Mouse (Mus musculus) megakaryocyte, embryonic 14.5 days (primary cell): Measurements from ENCODE around the gene Fam189b. TPM values are rescaled to one million over a fixed set of nuclear protein-coding genes. Genes with fewer than 3 reads are reported as not detected.
"Not testable (repeated sequence)": the region's sequence is repeated elsewhere in the genome, so short reads cannot be mapped to it uniquely, and the experiment has no call there.

Source experiments
- H3K27me3 ChIP-seq: replicated peaks from 2 replicates; pipeline ENCODE3; 2012; ENCODE audit warnings: inconsistent platforms
- H3K36me3 ChIP-seq: replicated peaks from 2 replicates; pipeline ENCODE3; 2012; ENCODE audit warnings: low read length, inconsistent platforms, mixed read lengths
- H3K4me1 ChIP-seq: 2 replicates; pipeline ENCODE4 v1.6.1; 2012; ENCODE audit warnings: inconsistent platforms
- H3K4me3 ChIP-seq: replicated peaks from 2 replicates; pipeline ENCODE3; 2012; ENCODE audit warnings: moderate library complexity, mild to moderate bottlenecking, inconsistent platforms
- H3K9me3 ChIP-seq: 2 replicates; pipeline ENCODE4 v1.6.1; 2012; ENCODE audit warnings: inconsistent platforms
- FLI1 ChIP-seq: IDR thresholded peaks from 2 replicates; pipeline ENCODE4 v1.6.1; 2012; ENCODE audit warnings: low read length, inconsistent platforms, mixed read lengths
- GATA1 ChIP-seq: IDR thresholded peaks from 3 replicates; pipeline ENCODE4 v1.6.1; 2012; ENCODE audit warnings: mixed read lengths, low read length, inconsistent platforms, borderline replicate concordance
- polyA plus RNA-seq: library from polyadenylated mRNA; stranded (reverse); fragments of >175 nt; gene quantifications from 2 replicates; pipeline ENCODE4 v1.2.3, GENCODE M21; 2012; ENCODE audit warnings: low replicate concordance; ENCODE audit not compliant: insufficient read depth

Fam189b gene
- polyA plus RNA-seq, 1 experiment, result 23.3 TPM

DNA sequence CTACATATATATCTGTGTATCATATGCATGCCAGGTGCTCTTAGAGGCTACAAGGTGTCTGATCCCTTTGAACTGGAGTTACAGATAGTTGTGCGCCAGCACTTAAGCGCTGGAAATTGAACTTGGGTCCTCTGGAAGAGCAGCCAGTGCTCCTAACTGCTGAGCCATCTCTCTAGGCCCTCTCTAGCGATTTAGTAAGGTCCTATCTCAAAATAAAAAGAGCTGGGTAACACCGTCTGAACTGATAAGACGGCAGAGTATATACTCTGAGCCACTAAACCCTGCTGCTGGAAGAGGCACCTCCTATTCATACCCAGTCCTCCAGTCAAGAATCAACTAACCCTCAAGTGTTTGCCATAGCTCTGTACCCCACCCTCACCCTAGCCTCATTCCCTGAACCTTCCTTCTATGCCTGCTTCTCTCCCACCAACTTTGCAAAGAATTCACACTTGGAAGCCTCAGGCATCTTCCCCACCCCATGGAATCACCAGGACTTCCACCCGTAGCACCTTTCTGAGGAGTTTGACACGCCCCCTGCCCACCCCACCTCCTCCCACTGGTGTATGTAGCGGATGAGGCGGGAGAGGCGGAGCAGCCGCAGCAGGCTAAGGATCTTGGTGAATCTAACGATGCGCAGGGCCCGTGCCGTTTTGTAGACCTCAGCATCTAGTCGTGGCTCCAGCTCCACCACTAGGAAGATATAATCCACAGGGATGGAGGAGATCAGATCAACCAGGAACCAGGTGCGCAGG lies 30.7 kb upstream of the Fam189b start:
- Histone ChIP-seq H3K9me3 (no peaks in the 10 kb centered on the region), H3K27me3 (peaks cover 70% of the 10 kb centered on the region), H3K4me1 (peaks cover 16% of the 10 kb centered on the region; the same call in 1 of the 2 replicates), H3K36me3 (no peaks in the 10 kb centered on the region), H3K4me3 (no peak overlapping the region)
- TF ChIP-seq GATA1 (no peak), FLI1 (no peak)

DNA sequence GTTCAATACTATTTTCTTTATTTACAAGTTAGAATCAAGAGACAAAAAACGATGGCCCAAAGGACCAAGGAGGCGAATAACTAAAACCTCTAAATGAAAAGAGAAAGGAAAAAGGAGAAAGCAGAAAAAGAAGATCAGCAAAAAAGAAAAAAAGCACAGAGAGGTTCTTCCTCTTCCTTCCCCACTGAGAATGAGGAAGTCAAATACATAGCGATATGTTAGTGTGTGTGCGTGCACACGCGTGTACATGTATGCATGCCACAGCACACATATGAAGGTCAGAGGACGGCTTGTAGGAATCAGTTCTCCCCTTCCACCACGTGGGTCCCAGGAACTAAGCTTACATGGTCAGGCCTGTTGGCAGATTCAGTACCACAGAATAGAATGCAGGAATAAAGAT lies 26.0 kb upstream of the Fam189b start:
- H3K9me3 ChIP-seq, result no peaks in the 10 kb centered on the region
- TF ChIP-seq FLI1 (no peak), GATA1 (no peak)
- no peak overlapping the region for H3K4me3 ChIP-seq
- H3K36me3 ChIP-seq, result no peaks in the 10 kb centered on the region
- peaks cover 55% of the 10 kb centered on the region for H3K27me3 ChIP-seq
- peaks cover 31% of the 10 kb centered on the region for H3K4me1 ChIP-seq

DNA sequence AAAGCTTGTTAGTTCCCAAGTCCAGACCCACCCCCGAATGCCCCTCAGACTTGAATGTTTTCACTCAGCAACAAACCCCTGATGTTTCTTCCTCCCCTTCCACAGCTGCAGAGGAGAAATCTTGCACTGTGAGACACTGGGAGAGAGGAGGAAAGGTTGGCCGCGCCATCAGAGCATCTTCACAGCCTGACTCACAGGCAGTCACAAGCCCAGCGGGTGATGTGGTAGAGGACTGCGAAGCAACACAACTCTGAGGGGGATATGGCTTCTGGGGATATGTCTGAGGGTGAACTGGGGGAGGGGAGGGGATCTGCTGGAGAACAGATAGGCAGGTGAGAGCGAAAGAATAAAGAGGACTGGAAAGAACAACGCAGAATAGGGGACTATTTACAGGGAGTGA lies 24.3 kb upstream of the Fam189b start:
- Histone ChIP-seq H3K27me3 (peaks cover 45% of the 10 kb centered on the region), H3K4me3 (peak overlapping the region; percentile 40), H3K4me1 (peaks cover 31% of the 10 kb centered on the region), H3K36me3 (no peaks in the 10 kb centered on the region), H3K9me3 (no peaks in the 10 kb centered on the region)
- TF ChIP-seq GATA1 (no peak), FLI1 (no peak)

DNA sequence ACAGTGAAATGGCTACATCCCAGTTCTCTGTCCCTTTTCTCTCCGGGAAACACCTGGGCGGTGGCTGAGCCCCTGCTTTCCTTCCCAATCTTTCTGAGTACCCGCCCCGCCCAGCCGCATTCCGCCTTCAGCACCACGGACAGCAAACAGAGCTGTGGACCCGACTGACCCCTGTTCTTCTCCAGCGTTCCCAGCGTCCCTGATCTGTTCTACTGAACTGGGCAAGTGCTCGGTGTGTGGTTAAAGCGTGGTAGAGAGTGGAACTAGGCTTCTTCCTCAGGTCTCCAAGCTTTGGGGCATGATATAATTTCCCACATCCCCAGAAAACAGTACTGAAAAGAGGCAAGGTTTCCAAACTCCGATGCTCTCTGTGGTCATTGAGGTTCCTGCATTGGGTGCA lies 23.7 kb upstream of the Fam189b start:
- H3K36me3 ChIP-seq, result no peaks in the 10 kb centered on the region
- H3K9me3 ChIP-seq, result no peaks in the 10 kb centered on the region
- H3K4me3 ChIP-seq, result peak overlapping the region; percentile 91
- TF ChIP-seq FLI1, result no peak
- TF ChIP-seq GATA1, result no peak
- H3K27me3 ChIP-seq, result peaks cover 42% of the 10 kb centered on the region
- H3K4me1 ChIP-seq, result peaks cover 37% of the 10 kb centered on the region

DNA sequence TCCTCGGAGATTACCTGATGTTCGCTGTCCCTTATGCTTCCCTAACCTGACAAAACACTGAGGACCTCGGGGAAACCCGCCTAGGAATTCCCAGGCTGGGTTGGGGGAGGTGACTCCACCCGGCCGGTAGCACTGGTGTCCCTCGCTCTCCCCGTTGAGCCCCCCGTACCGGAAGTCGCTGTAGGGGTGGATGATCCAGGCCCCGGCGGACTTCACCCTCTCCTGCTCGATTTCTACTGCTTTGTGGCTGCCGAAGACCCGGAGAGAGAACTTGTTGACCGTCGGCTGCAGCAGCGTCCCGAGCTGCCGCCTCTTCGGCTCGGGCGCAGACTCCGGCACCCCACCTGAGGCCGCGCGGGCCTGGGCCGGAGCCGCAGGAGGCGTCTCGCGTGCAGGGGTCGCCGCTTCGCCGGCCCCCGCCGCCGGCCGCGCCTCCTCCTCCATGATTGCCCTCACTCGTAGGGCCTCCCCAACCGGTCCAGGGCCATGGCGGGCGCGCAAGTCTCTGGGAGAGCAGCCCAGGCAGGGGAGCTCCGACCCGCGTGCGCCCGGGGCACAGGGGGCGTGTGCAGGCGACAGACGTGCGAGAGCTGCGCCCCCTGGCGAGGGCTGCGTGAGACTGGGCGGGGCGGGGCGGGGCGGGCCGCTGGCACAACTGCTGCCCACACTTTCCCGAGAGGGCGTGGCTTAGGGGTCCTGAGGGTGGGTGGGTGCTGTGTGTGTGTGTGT lies 23.2 kb upstream of the Fam189b start, which contains the start of gene Hcn3:
Hcn3 (minus strand) TSS at position 581 of the 729 bp plus-strand sequence.
- no peaks in the 10 kb centered on the region for H3K9me3 ChIP-seq
- no peaks in the 10 kb centered on the region for H3K36me3 ChIP-seq
- peak within 1 kb of the TSS; percentile 91 for H3K4me3 ChIP-seq
- H3K4me1 ChIP-seq, result peaks cover 37% of the 10 kb centered on the region
- peaks cover 39% of the 10 kb centered on the region for H3K27me3 ChIP-seq
- no peak for TF ChIP-seq FLI1

DNA sequence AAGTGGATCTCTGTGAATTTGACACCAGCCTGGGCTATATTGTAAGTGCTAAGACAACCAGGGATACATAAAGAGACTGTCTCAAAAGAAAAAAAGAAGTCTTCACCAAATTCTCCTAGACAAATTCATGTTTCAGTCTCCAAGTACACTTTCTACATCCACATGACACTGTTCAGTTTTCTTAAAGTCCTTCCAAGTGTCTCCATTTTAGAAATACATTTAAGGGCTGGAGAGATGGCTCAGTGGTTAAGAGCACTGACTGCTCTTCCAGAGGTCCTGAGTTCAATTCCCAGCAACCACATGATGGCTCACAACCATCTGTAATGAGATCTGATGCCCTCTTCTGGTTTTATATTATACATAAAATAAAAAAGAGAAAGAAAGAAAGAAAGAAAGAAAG lies 21.7 kb upstream of the Fam189b start:
- peaks cover 46% of the 10 kb centered on the region for H3K4me1 ChIP-seq
- H3K36me3 ChIP-seq, H3K4me3 ChIP-seq, H3K9me3 ChIP-seq: not testable (repeated sequence)
- peaks cover 29% of the 10 kb centered on the region for H3K27me3 ChIP-seq

DNA sequence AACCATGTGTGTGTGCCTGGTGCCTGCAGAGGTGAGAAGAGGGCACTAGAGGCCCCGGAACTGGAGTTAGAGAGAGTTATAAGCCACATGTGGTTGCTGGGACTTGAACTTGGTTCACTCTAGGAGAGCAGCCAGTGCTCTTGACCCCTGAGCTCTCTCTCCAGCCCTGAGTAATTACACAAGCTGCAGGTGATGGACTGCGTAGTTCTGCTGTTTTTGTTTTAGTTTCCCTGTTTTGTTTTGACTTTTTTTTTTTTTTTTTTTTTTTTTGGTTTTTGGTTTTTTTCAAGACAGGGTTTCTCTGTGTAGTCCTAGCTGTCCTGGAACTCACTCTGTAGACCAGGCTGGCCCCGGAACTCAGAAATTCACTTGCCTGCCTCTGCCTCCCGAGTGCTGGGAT lies 21.2 kb upstream of the Fam189b start:
- Histone ChIP-seq H3K4me3 (no peak overlapping the region), H3K4me1 (peaks cover 52% of the 10 kb centered on the region), H3K27me3 (peaks cover 29% of the 10 kb centered on the region), H3K9me3 (no peaks in the 10 kb centered on the region), H3K36me3 (peaks cover 7% of the 10 kb centered on the region)
- no peak for TF ChIP-seq FLI1
- no peak for TF ChIP-seq GATA1

DNA sequence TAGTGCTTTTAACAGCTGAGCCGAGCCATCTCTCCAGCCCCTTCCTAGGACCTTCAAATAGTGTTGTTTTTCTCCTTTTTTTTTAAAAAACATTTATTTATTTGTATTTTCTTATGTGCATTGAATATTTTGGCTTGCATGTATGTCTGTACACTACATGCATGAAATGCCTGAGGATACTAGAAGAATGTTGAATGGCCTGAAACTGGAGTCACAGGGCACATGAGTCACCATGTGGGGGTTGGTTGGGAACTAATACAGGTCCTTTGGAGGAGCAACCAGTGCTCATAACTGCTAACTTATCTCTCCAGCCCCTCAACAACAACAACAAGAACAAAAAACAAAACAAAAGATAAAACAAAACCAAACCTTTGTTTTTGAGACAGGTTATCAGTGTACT lies 19.8 kb upstream of the Fam189b start:
- Histone ChIP-seq H3K36me3 (peaks cover 20% of the 10 kb centered on the region), H3K9me3 (no peaks in the 10 kb centered on the region), H3K4me3 (no peak overlapping the region), H3K27me3 (peaks cover 19% of the 10 kb centered on the region), H3K4me1 (peaks cover 56% of the 10 kb centered on the region)
- TF ChIP-seq GATA1, result no peak
- no peak for TF ChIP-seq FLI1

DNA sequence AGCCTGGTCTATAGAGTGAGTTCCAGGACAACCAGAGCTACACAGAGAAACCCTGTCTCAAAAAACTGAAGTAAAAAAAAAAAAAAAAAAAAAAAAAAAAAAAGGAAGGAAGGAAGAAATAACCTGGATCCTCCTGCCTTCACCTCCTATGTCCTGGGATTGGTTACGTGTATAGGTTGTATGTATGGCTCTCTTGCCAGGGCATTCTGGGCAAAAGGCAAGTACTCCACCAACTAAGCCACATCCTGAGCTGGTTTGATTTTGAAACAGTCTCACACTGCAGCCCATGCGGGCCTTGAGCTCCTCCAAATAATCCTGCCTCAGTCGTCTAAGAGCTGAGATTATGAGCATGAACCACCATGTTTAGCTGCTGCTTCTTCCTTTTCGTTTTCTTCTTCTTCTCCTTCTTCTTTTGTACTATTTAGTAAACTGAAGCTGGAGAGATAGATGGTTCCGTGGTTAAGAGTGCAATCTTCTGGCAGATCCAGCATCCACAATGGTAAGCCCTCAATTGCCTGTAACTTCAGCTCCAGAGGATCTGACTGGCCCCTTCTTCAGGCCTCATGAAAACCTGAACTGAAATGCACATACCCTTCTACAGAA lies 19.2 kb upstream of the Fam189b start:
- peaks cover 53% of the 10 kb centered on the region for H3K4me1 ChIP-seq
- TF ChIP-seq GATA1, result no peak
- no peak for TF ChIP-seq FLI1
- H3K9me3 ChIP-seq, result no peaks in the 10 kb centered on the region
- H3K27me3 ChIP-seq, result peaks cover 13% of the 10 kb centered on the region
- H3K4me3 ChIP-seq, result peak overlapping the region; percentile 93
- peaks cover 26% of the 10 kb centered on the region for H3K36me3 ChIP-seq
